Mouse (Mus musculus) C2C12 (cell line): ENCODE measurements around the gene Nrde2.

ENCODE experiments used
- CEBPB ChIP-seq: IDR thresholded peaks from one replicate; pipeline ENCODE4 v1.6.1; 2011; ENCODE audit warnings: low read depth, mild to moderate bottlenecking, control low read depth, moderate library complexity
- CTCF ChIP-seq: IDR thresholded peaks from one replicate; pipeline ENCODE4 v1.5.1; 2011; ENCODE audit not compliant: control insufficient read depth, insufficient read depth, insufficient read length
- FOSL1 ChIP-seq: IDR thresholded peaks from one replicate; pipeline ENCODE4 v1.8.0; 2011; ENCODE audit warnings: mild to moderate bottlenecking, low read length; ENCODE audit not compliant: poor library complexity, insufficient read depth, severe bottlenecking
- MAX ChIP-seq: IDR thresholded peaks from one replicate; pipeline ENCODE4 v1.6.1; 2011; ENCODE audit warnings: mild to moderate bottlenecking, control low read depth
- MYOD1 ChIP-seq: IDR thresholded peaks from one replicate; pipeline ENCODE4 v1.6.1; 2011; ENCODE audit warnings: low read depth; ENCODE audit not compliant: control insufficient read depth, insufficient read length
- MYOG ChIP-seq: IDR thresholded peaks from one replicate; pipeline ENCODE4 v1.6.1; 2011; ENCODE audit not compliant: control insufficient read depth, insufficient read length; ENCODE audit errors: extremely low read depth
- USF1 ChIP-seq: IDR thresholded peaks from one replicate; pipeline ENCODE4 v1.6.1; 2011; ENCODE audit warnings: low read depth, mild to moderate bottlenecking, control low read depth, moderate library complexity

GRCm38 (mm10) chr12:100180802-100181201, 21.3 kb upstream of the Nrde2 start:
- no peak for TF ChIP-seq FOSL1
- no peak for TF ChIP-seq CTCF
- TF ChIP-seq USF1: no peak
- no peak for TF ChIP-seq MYOD1
- TF ChIP-seq MYOG: no peak
- no peak for TF ChIP-seq CEBPB
- no peak for TF ChIP-seq MAX
